Mouse (Mus musculus) heart, embryonic 16.5 days (tissue): ENCODE measurements around the gene Dync1li1. TPM values are rescaled to one million over a fixed set of nuclear protein-coding genes. Genes with fewer than 3 reads are reported as not detected.

ENCODE experiments used
- ATAC-seq: fragments of 200-750 bp; cut with Nextera tagmentation; replicated peaks from 2 replicates; pipeline ENCODE4 v1.8.0; 2017; ENCODE audit warnings: moderate number of reproducible peaks; ENCODE audit not compliant: insufficient read depth, low FRiP score; ENCODE audit errors: extremely low read depth
- H3K27ac ChIP-seq: fragments of 300-500 bp; sonication (generic); 2 replicates; pipeline ENCODE4 v1.5.1; 2014; ENCODE audit warnings: mild to moderate bottlenecking, low read length, control low read depth, moderate library complexity
- H3K27me3 ChIP-seq: fragments of 300-500 bp; sonication (generic); 2 replicates; pipeline ENCODE4 v1.6.1; 2014; ENCODE audit warnings: low read length, mixed read lengths; ENCODE audit not compliant: control insufficient read depth, insufficient read depth
- H3K36me3 ChIP-seq: fragments of 300-500 bp; sonication (generic); 2 replicates; pipeline ENCODE4 v1.6.1; 2014; ENCODE audit not compliant: control insufficient read depth, insufficient read depth
- H3K4me1 ChIP-seq: fragments of 300-500 bp; sonication (generic); 2 replicates; pipeline ENCODE4 v1.6.1; 2014; ENCODE audit warnings: low read length, mixed read lengths; ENCODE audit not compliant: control insufficient read depth, insufficient read depth
- H3K4me2 ChIP-seq: fragments of 300-500 bp; sonication (generic); 2 replicates; pipeline ENCODE4 v1.6.1; 2014; ENCODE audit warnings: low read depth, mild to moderate bottlenecking, control low read depth, low read length
- H3K4me3 ChIP-seq: fragments of 300-500 bp; sonication (generic); 2 replicates; pipeline ENCODE4 v1.5.1; 2014; ENCODE audit warnings: mild to moderate bottlenecking, control low read depth, low read length
- H3K9ac ChIP-seq: fragments of 300-500 bp; sonication (generic); 2 replicates; pipeline ENCODE4 v1.6.1; 2014; ENCODE audit warnings: low read length, control low read depth
- H3K9me3 ChIP-seq: fragments of 300-500 bp; sonication (generic); replicated peaks from 2 replicates; pipeline ENCODE4 v1.6.1; 2016; ENCODE audit warnings: low read length; ENCODE audit not compliant: control insufficient read depth
- WGBS: fragments of 180-500 bp; shearing (Covaris S2); extraction: QIAGEN DNeasy Blood & Tissue Kit; methylation state at CpG from one replicate; pipeline ENCODE4 v1.1.7; 2014; 5-methylcytosine and 5-hydroxymethylcytosine counted together
- polyA plus RNA-seq: library from polyadenylated mRNA; unstranded; fragments of >200 nt; fragmentation: Nextera tagmentation; extraction: Ambion mirVana; gene quantifications from 2 replicates; pipeline ENCODE4 v1.2.1, GENCODE M21; 2015

Gene Dync1li1
- polyA plus RNA-seq, 1 experiment from 2014 or later: 76.0 TPM

GRCm38 (mm10) chr9:114747012-114747411, 58.4 kb downstream of the Dync1li1 start:
- no peak overlapping the region for H3K4me2 ChIP-seq
- no peaks in the 10 kb centered on the region for H3K9me3 ChIP-seq
- peaks cover 6% of the 10 kb centered on the region for H3K4me1 ChIP-seq
- H3K4me3 ChIP-seq: no peak overlapping the region
- no peak overlapping the region for H3K9ac ChIP-seq
- no peak for ATAC-seq
- H3K27me3 ChIP-seq: no peaks in the 10 kb centered on the region
- WGBS: 73% methylated on average over 10 of the region's 10 CpGs
- H3K36me3 ChIP-seq: peaks cover 16% of the 10 kb centered on the region
- no peak overlapping the region for H3K27ac ChIP-seq

GRCm38 (mm10) chr9:114747466-114747865, 58.9 kb downstream of the Dync1li1 start:
- Histone ChIP-seq H3K27ac (no peak overlapping the region), H3K36me3 (peaks cover 16% of the 10 kb centered on the region), H3K4me3 (no peak overlapping the region), H3K4me1 (peaks cover 6% of the 10 kb centered on the region), H3K9ac (no peak overlapping the region), H3K4me2 (no peak overlapping the region), H3K27me3 (no peaks in the 10 kb centered on the region), H3K9me3 (no peaks in the 10 kb centered on the region)
- WGBS: 81% methylated on average over 12 of the region's 12 CpGs
- ATAC-seq: no peak

GRCm38 (mm10) chr9:114751582-114751981, 63.0 kb downstream of the Dync1li1 start:
- no peak overlapping the region for H3K9ac ChIP-seq
- no peak for ATAC-seq
- peaks cover 15% of the 10 kb centered on the region for H3K36me3 ChIP-seq
- H3K4me3 ChIP-seq: no peak overlapping the region
- H3K9me3 ChIP-seq: no peaks in the 10 kb centered on the region
- no peak overlapping the region for H3K4me2 ChIP-seq
- H3K27me3 ChIP-seq: no peaks in the 10 kb centered on the region
- no peak overlapping the region for H3K27ac ChIP-seq
- 83% methylated on average over 3 of the region's 3 CpGs for WGBS
- peaks cover 4% of the 10 kb centered on the region; the same call in 1 of the 2 replicates for H3K4me1 ChIP-seq

GRCm38 (mm10) chr9:114752311-114752710, 63.7 kb downstream of the Dync1li1 start:
- Histone ChIP-seq H3K4me3 (peak overlapping the region; percentile 62; the same call in 1 of the 2 replicates), H3K36me3 (peaks cover 14% of the 10 kb centered on the region), H3K27me3 (no peaks in the 10 kb centered on the region), H3K4me2 (peak overlapping the region; percentile 75), H3K9me3 (no peaks in the 10 kb centered on the region), H3K27ac (peak overlapping the region; percentile 26; the same call in 1 of the 2 replicates), H3K4me1 (peaks cover 4% of the 10 kb centered on the region; the same call in 1 of the 2 replicates), H3K9ac (no peak overlapping the region; the same call in 1 of the 2 replicates)
- 67% methylated on average over 9 of the region's 9 CpGs for WGBS
- ATAC-seq: no peak

- H3K36me3 ChIP-seq: peaks cover 9% of the 10 kb centered on the region
- WGBS: 8% methylated on average over 36 of the region's 36 CpGs
Measured at GRCm38 (mm10) chr9:114752863-114753484, 64.4 kb downstream of the Dync1li1 start.

DNA sequence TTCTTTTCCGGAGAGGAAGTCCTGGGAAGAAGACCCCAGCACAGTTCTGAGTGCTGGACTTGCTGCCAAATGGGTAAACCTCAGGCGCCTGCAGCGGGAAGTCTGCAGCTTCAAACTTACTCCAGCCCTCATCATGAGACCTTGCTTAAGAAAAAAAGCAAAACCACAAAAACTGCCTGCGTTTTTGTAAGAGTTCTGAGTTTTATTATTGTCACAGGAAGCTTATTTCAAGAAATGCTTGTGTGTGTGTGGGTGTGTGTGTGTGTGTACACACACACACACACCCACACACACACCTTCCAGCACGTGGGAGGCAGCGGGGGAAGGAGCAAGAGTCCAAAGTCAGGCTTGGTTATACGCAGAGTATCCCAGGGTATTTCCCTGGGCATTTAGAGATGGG, 69.7 kb downstream of the Dync1li1 start:
- WGBS: 72% methylated on average over 7 of the region's 7 CpGs

More at GRCm38 (mm10) chr9:114752863-114753484, 64.4 kb downstream of the Dync1li1 start:
- Histone ChIP-seq H3K9ac (peak overlapping the region; percentile 77), H3K4me1 (peaks cover 4% of the 10 kb centered on the region; the same call in 1 of the 2 replicates), H3K9me3 (no peaks in the 10 kb centered on the region), H3K4me2 (peak overlapping the region; percentile 75), H3K4me3 (peak overlapping the region; percentile 62), H3K27ac (peak overlapping the region; percentile 68), H3K27me3 (no peaks in the 10 kb centered on the region)
- ATAC-seq: peak; percentile 92

DNA sequence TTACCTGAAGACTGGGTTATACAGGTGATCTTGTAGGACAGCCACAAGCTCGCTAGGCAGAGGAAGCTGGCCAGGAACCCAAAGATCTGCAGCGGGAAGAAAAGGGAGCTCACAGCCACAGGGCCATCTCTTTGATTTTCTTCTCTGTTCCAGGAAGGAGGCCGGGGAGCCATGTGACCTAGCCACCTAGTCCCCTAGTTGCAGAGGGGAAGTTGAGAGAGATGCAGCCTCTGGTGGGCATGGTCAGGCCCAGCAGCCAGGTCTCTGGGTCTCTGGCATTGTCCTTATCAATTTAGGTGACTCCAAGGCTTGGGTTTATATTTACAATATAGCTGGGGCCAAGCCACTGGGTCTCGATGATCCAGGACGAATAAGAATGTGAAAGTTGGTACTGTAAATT, 70.2 kb downstream of the Dync1li1 start:
- 83% methylated on average over 5 of the region's 5 CpGs for WGBS

More for the DNA sequence above, 69.7 kb downstream of the Dync1li1 start:
- Histone ChIP-seq H3K27ac (no peak overlapping the region), H3K36me3 (peaks cover 37% of the 10 kb centered on the region), H3K9ac (no peak overlapping the region), H3K4me1 (peaks cover 2% of the 10 kb centered on the region; the same call in 1 of the 2 replicates), H3K9me3 (no peaks in the 10 kb centered on the region), H3K4me2 (no peak overlapping the region), H3K4me3 (no peak overlapping the region), H3K27me3 (no peaks in the 10 kb centered on the region)
- ATAC-seq: no peak

DNA sequence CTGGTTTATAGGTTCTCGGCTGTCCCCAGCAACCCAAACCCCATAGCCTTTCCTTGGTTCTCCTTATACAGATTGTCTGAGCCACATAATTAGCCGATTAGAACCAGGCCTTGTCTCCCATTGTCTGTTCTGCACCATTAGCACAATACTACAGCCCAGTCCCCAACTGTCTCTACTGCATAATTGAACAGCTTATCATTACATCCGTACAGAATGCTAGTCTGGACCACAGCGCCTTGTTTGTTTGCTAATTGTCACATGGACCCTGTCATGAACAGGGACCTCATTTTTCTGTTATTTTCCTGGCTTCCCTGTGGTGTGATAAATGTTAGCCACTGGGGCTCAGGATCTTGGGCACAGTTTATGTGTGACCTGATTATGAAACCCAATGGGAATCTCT, 71.3 kb downstream of the Dync1li1 start:
- Histone ChIP-seq H3K36me3 (peaks cover 38% of the 10 kb centered on the region), H3K4me2 (no peak overlapping the region), H3K27ac (no peak overlapping the region), H3K4me3 (no peak overlapping the region), H3K4me1 (no peaks in the 10 kb centered on the region), H3K27me3 (no peaks in the 10 kb centered on the region), H3K9me3 (no peaks in the 10 kb centered on the region), H3K9ac (no peak overlapping the region)
- ATAC-seq: no peak
- 84% methylated on average over 4 of the region's 4 CpGs for WGBS

More for the DNA sequence above, 70.2 kb downstream of the Dync1li1 start:
- no peaks in the 10 kb centered on the region for H3K27me3 ChIP-seq
- H3K36me3 ChIP-seq: peaks cover 38% of the 10 kb centered on the region
- H3K4me1 ChIP-seq: no peaks in the 10 kb centered on the region
- no peak overlapping the region for H3K4me3 ChIP-seq
- no peak overlapping the region for H3K9ac ChIP-seq
- no peak for ATAC-seq
- no peak overlapping the region for H3K4me2 ChIP-seq
- no peak overlapping the region; the same call in 1 of the 2 replicates for H3K27ac ChIP-seq
- H3K9me3 ChIP-seq: no peaks in the 10 kb centered on the region

DNA sequence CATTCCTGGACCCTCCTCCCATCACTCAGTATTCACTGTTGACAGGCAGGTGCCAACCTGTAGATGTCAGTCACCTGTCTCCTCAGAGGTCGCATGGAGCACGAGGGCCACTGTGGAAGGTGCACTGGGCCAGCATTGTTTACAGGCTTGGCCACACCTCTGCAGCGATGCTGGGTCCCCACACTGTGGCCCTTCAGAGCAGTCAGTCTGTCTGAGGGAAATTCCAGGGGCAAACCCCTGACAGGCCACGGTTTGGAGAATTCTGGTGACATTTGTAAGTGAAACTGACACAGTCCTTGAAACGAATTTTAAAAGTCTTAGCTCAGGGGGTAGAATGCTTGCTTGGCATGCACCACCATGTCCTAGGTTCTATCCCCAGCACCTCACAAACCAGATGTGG, 71.8 kb downstream of the Dync1li1 start:
- no peak overlapping the region for H3K9ac ChIP-seq
- WGBS: 70% methylated on average over 5 of the region's 5 CpGs
- no peaks in the 10 kb centered on the region for H3K4me1 ChIP-seq
- no peak overlapping the region for H3K27ac ChIP-seq
- H3K36me3 ChIP-seq: peaks cover 38% of the 10 kb centered on the region
- no peaks in the 10 kb centered on the region for H3K9me3 ChIP-seq
- ATAC-seq: no peak
- no peak overlapping the region for H3K4me3 ChIP-seq
- H3K27me3 ChIP-seq: no peaks in the 10 kb centered on the region
- H3K4me2 ChIP-seq: no peak overlapping the region
